Mouse (Mus musculus) intestine, postnatal 0 days (tissue): ENCODE measurements around the gene Vsnl1. TPM values are rescaled to one million over a fixed set of nuclear protein-coding genes. Genes with fewer than 3 reads are reported as not detected.

ENCODE experiments used
- ATAC-seq: fragments of 200-750 bp; cut with Nextera tagmentation; 2 replicates; pipeline ENCODE4 v1.8.0; 2017; ENCODE audit warnings: mild to moderate bottlenecking, moderate TSS enrichment, moderate library complexity
- H3K27ac ChIP-seq: fragments of 300-500 bp; sonication (generic); 2 replicates; pipeline ENCODE4 v1.5.1; 2014; ENCODE audit warnings: mild to moderate bottlenecking, low read depth, low read length, moderate library complexity
- H3K27me3 ChIP-seq: fragments of 300-500 bp; sonication (generic); replicated peaks from 2 replicates; pipeline ENCODE4 v1.6.1; 2014; ENCODE audit warnings: low read length, mixed read lengths; ENCODE audit not compliant: control insufficient read depth, insufficient read depth
- H3K36me3 ChIP-seq: fragments of 300-500 bp; sonication (generic); 2 replicates; pipeline ENCODE4 v1.6.1; 2014; ENCODE audit warnings: mild to moderate bottlenecking, moderate library complexity; ENCODE audit not compliant: control insufficient read depth, insufficient read depth
- H3K4me1 ChIP-seq: fragments of 300-500 bp; sonication (generic); replicated peaks from 2 replicates; pipeline ENCODE4 v1.6.1; 2014; ENCODE audit warnings: antibody characterized with exemption, low read length, mixed read lengths; ENCODE audit not compliant: control insufficient read depth, insufficient read depth
- H3K4me2 ChIP-seq: fragments of 300-500 bp; sonication (generic); replicated peaks from 2 replicates; pipeline ENCODE4 v1.6.1; 2014; ENCODE audit warnings: low read depth, mild to moderate bottlenecking, moderate library complexity
- H3K4me3 ChIP-seq: fragments of 300-500 bp; sonication (generic); 2 replicates; pipeline ENCODE4 v1.5.1; 2014; ENCODE audit warnings: low read depth, low read length
- H3K9ac ChIP-seq: fragments of 300-500 bp; sonication (generic); 2 replicates; pipeline ENCODE4 v1.6.1; 2014; ENCODE audit warnings: mild to moderate bottlenecking, low read depth, low read length
- H3K9me3 ChIP-seq: fragments of 300-500 bp; sonication (generic); 2 replicates; pipeline ENCODE4 v1.6.1; 2016; ENCODE audit warnings: mixed run types; ENCODE audit not compliant: control insufficient read depth
- CTCF ChIP-seq: sonication (generic); IDR thresholded peaks from 2 replicates; pipeline ENCODE4 v1.5.1; 2016; ENCODE audit warnings: low read depth, mild to moderate bottlenecking, control low read depth, antibody characterized with exemption, moderate library complexity
- WGBS: fragments of 180-500 bp; shearing (Covaris S2); extraction: QIAGEN DNeasy Blood & Tissue Kit; methylation state at CpG from one replicate; pipeline ENCODE4 v1.1.7; 2014; 5-methylcytosine and 5-hydroxymethylcytosine counted together
- polyA plus RNA-seq: library from polyadenylated mRNA; unstranded; fragments of >200 nt; fragmentation: Nextera tagmentation; extraction: Ambion mirVana; gene quantifications from 2 replicates; pipeline ENCODE4 v1.2.1, GENCODE M21; 2015

Vsnl1 gene
- polyA plus RNA-seq, 1 experiment from 2014 or later: 0.17 TPM

- peak; percentile 51; the same call in 1 of the 2 replicates for ATAC-seq
- peak overlapping the region; percentile 61 for H3K4me2 ChIP-seq
- H3K27me3 ChIP-seq: peaks cover 41% of the 10 kb centered on the region
- H3K4me1 ChIP-seq: no peaks in the 10 kb centered on the region
- H3K9ac ChIP-seq: no peak overlapping the region
- 18% methylated on average over 17 of the region's 17 CpGs for WGBS
- no peaks in the 10 kb centered on the region for H3K36me3 ChIP-seq
- no peak overlapping the region for H3K27ac ChIP-seq
- TF ChIP-seq CTCF: peak; percentile 75
- H3K4me3 ChIP-seq: peak overlapping the region; percentile 36
- H3K9me3 ChIP-seq: no peaks in the 10 kb centered on the region
Observed at GRCm38 (mm10) chr12:11437266-11437906, 973 bp upstream of the Vsnl1 start.

- H3K4me1 ChIP-seq: no peaks in the 10 kb centered on the region
- H3K9ac ChIP-seq: no peak overlapping the region
- no peak for TF ChIP-seq CTCF
- WGBS: 1% methylated on average over 12 of the region's 12 CpGs
- no peak overlapping the region for H3K27ac ChIP-seq
- peaks cover 41% of the 10 kb centered on the region for H3K27me3 ChIP-seq
- ATAC-seq: no peak
- no peak overlapping the region for H3K4me3 ChIP-seq
- peak overlapping the region; percentile 61 for H3K4me2 ChIP-seq
- no peaks in the 10 kb centered on the region for H3K9me3 ChIP-seq
- no peaks in the 10 kb centered on the region for H3K36me3 ChIP-seq
Observed at GRCm38 (mm10) chr12:11436023-11436350, 426 bp downstream of the Vsnl1 start.

- 8% methylated on average over 15 of the region's 15 CpGs for WGBS
- no peak for ATAC-seq
- Histone ChIP-seq H3K4me1 (no peaks in the 10 kb centered on the region), H3K9ac (no peak overlapping the region), H3K9me3 (no peaks in the 10 kb centered on the region), H3K4me2 (peak overlapping the region; percentile 61), H3K4me3 (no peak overlapping the region), H3K27me3 (peaks cover 41% of the 10 kb centered on the region), H3K27ac (no peak overlapping the region), H3K36me3 (no peaks in the 10 kb centered on the region)
- no peak for TF ChIP-seq CTCF
Observed at GRCm38 (mm10) chr12:11435246-11436022, 979 bp downstream of the Vsnl1 start.

GRCm38 (mm10) chr12:11434446-11434845 is 2.0 kb downstream of the Vsnl1 start:
- ATAC-seq: no peak
- Histone ChIP-seq H3K4me2 (no peak overlapping the region), H3K9ac (no peak overlapping the region), H3K27ac (no peak overlapping the region), H3K4me3 (no peak overlapping the region), H3K4me1 (no peaks in the 10 kb centered on the region), H3K9me3 (no peaks in the 10 kb centered on the region), H3K36me3 (no peaks in the 10 kb centered on the region), H3K27me3 (peaks cover 41% of the 10 kb centered on the region)
- 74% methylated on average over 8 of the region's 8 CpGs for WGBS
- no peak for TF ChIP-seq CTCF

- no peak for ATAC-seq
Observed at GRCm38 (mm10) chr12:11433716-11434115, 2.7 kb downstream of the Vsnl1 start.

GRCm38 (mm10) chr12:11433126-11433525 is 3.3 kb downstream of the Vsnl1 start:
- no peak overlapping the region for H3K27ac ChIP-seq

More at GRCm38 (mm10) chr12:11433716-11434115, 2.7 kb downstream of the Vsnl1 start:
- no peak overlapping the region for H3K4me3 ChIP-seq
- no peaks in the 10 kb centered on the region for H3K36me3 ChIP-seq
- H3K27me3 ChIP-seq: peaks cover 41% of the 10 kb centered on the region
- no peaks in the 10 kb centered on the region for H3K4me1 ChIP-seq
- no peak overlapping the region for H3K4me2 ChIP-seq
- TF ChIP-seq CTCF: no peak
- H3K9me3 ChIP-seq: no peaks in the 10 kb centered on the region
- no peak overlapping the region for H3K9ac ChIP-seq
- H3K27ac ChIP-seq: no peak overlapping the region
- 48% methylated on average over 1 of the region's 1 CpGs for WGBS

More at GRCm38 (mm10) chr12:11433126-11433525, 3.3 kb downstream of the Vsnl1 start:
- Histone ChIP-seq H3K27me3 (peaks cover 35% of the 10 kb centered on the region), H3K4me2 (no peak overlapping the region), H3K9ac (no peak overlapping the region), H3K4me1 (no peaks in the 10 kb centered on the region), H3K9me3 (no peaks in the 10 kb centered on the region), H3K36me3 (no peaks in the 10 kb centered on the region), H3K4me3 (no peak overlapping the region)
- no peak for TF ChIP-seq CTCF
- no peak for ATAC-seq
- whole genome bisulfite sequencing: 90% methylated on average over 1 of the region's 1 CpGs
